Mouse (Mus musculus): Measurements from ENCODE around the gene Leap2. TPM values are rescaled to one million over a fixed set of nuclear protein-coding genes. Genes with fewer than 3 reads are reported as not detected.

Leap2 gene
- total RNA-seq (2023), result not detected

GRCm38 (mm10) chr11:53423036-53423435, at the start of gene Leap2:
Leap2 (minus strand) TSS chr11:53423170.

GRCm38 (mm10) chr11:53469968-53470695, 47.2 kb upstream of the Leap2 start, which contains the start of gene Gm9837:
Gm9837 (minus strand) TSS chr11:53470479.

DNA sequence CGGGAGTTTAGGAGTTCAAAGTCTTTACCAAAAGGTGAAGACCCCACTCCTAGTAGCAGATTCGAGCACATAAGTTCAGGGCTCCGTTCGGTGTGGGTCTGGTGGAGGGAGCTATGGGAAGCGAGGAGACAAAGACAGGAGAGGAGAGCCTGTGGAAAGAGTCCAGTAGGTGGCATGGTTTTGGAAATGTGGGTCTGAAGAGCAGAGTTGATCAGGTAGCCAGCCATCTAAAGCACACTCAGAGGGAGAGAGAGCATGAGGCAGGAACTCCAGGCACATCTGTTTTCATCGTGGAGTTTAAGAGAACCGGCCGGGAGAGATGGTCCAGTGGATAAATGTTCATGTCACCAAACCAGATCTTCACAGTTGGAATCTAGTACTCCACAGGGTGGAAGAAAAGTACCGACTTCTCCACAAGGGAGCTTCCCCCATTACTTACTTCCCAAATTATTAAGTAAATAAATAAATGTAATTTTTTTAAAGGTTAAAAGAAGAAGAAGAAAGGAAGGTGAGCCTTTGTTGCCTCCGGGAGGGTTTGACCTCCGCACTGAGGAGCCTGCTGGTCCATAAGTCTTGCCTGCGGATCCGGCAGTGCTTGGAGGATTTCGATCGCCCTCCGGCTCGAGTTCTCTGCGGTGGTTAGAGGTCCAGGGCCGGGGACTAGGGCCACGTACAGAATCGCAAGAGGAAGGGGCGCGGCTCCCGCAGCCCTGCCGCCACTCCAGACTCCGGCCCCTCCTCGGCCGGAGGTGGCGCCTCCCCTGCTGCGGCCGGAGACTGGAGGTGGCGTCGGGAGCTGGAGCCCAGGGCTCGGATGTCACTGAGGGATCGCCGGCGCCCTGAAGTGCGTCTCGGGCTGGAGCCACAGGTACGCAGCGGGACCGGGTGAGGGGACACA, 33.8 kb upstream of the Leap2 start, which contains the start of the genes Gm10447 and Shroom1:
Gene Gm10447, minus strand, starts transcription at position 637 of the 898 bp plus-strand sequence.
Gene Shroom1, plus strand, starts transcription at position 732 of the 898 bp plus-strand sequence.

DNA sequence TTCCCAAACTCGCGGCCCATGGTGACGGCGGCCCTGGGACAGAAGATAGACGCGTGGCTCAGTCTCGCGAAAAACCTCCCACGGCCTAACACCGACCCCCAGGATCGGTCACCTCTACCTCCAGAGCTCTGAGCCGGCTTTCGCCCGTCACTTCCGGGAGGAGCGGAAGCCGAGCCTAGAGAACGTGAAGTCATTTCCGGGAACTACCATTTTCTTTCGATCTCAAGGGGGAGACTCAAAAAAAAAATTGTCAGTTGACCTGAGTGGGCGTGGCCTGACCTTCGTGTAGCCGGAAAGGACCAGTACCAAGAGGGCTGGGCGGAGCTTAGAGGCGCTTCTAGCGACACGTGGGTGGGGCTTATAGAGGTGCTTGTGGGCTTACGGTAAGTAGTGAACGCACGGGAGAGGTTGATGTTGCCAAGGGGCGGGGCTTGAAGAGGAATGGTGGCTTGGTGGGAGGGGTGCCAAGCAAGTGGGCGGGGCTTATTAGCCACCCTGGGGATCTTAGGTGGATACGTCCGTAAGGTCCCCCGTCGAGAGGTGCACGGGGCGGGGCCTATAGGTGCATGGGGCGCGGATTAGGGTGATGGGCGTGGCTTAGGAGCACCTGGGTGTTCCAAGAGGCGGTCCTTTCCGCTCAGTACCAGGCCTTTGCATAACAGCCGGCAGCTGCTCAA, 7.8 kb upstream of the Leap2 start, which contains the start of the genes Uqcrq and Gdf9:
Gene Uqcrq, minus strand, starts transcription at position 162 of the 677 bp plus-strand sequence.
Gene Gdf9, plus strand, starts transcription at position 354 of the 677 bp plus-strand sequence.

Other genes with a start within 250 kb of the Leap2 start
- 122 TPM for gene Hspa4, start 122.7 kb downstream of the Leap2 start, total RNA-seq (2023)
- 24.2 TPM for gene Zcchc10, start 98.5 kb downstream of the Leap2 start, total RNA-seq (2023)
- gene Aff4, start 72.3 kb downstream of the Leap2 start, total RNA-seq (2023), result 333 TPM
- gene Uqcrq, start 7.7 kb upstream of the Leap2 start, total RNA-seq (2023), result 136 TPM
- gene Gdf9, start 7.9 kb upstream of the Leap2 start, total RNA-seq (2023), result not detected
- gene Gm10447, start 33.9 kb upstream of the Leap2 start, total RNA-seq (2023), result not detected
- not detected for gene Shroom1, start 34.0 kb upstream of the Leap2 start, total RNA-seq (2023)
- gene Gm9837, start 47.3 kb upstream of the Leap2 start, total RNA-seq (2023), result not detected
- gene Gm9945, start 57.0 kb upstream of the Leap2 start, total RNA-seq (2023), result not detected
- gene Sowaha, start 57.1 kb upstream of the Leap2 start, total RNA-seq (2023), result 0.50 TPM
- gene Sept8, start 96.1 kb upstream of the Leap2 start, total RNA-seq (2023), result 2.9 TPM
- 6.3 TPM for gene Kif3a, start 144.2 kb upstream of the Leap2 start, total RNA-seq (2023)
- gene Il4, start 195.5 kb upstream of the Leap2 start, total RNA-seq (2023), result not detected
- gene Il13, start 211.5 kb upstream of the Leap2 start, total RNA-seq (2023), result not detected